Mouse (Mus musculus) embryonic fibroblast, embryonic 13.5 days (primary cell): ENCODE data around the gene Hist1h2ak.
"Not testable (repeated sequence)": the region's sequence is repeated elsewhere in the genome, so short reads cannot be mapped to it uniquely, and the experiment has no call there.

ENCODE experiments used
- CTCF ChIP-seq: IDR thresholded peaks from 2 replicates; pipeline ENCODE4 v1.5.1; 2011; ENCODE audit warnings: mild to moderate bottlenecking, control low read depth, low read length, moderate library complexity, borderline replicate concordance; ENCODE audit not compliant: insufficient read depth
- POLR2A ChIP-seq: IDR thresholded peaks from 2 replicates; pipeline ENCODE4 v1.6.1; 2011; ENCODE audit warnings: low read depth, mild to moderate bottlenecking, control low read depth, low read length, moderate library complexity

GRCm38 (mm10) chr13:21753524-21754285, at the start of gene Hist1h2ak, which contains the start of gene Hist1h2bn:
- TF ChIP-seq POLR2A, result peak; percentile 77; the same call in 1 of the 2 replicates
- TF ChIP-seq CTCF, result not testable (repeated sequence)
